In the genomic region with DNA sequence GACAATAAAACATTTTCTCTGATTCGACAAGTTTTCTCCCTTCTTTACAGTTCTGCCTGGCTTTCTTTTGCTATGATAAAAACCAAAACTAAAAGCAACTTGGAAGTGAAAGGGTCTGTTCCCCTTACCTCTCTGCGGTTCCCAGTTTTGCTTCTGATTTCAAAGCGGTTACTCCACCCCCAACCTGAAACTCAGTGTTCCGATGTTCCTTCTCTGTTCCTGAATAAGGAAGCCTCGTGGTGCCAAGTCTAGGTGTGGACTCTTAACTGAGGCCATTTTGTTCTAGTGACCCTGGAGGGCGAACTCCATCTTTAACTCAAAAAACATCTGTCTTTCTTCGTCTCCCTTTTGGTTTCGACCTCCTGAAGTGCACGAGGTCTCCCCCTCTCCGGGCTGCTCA, we compare ENCODE assay signal across 11 mouse cellular contexts. TPM values are rescaled to one million over a fixed set of nuclear protein-coding genes. Genes with fewer than 3 reads are reported as not detected.
DNase-seq lines count a peak whose midpoint lies in the region; ATAC-seq and TF ChIP-seq lines count a peak whose summit lies in the region.
"Had no signal": no experiment of that assay in that cellular context is flagged by ENCODE, and none has a peak within 500 bp of the region (broad histone marks: within the 10 kb centered on the region; RNA-seq: fewer than 3 reads in every experiment).

No protein-coding gene starts in this region.

- H3K4me2 ChIP-seq in embryonic facial prominence, embryonic 14.5 days (ENCODE audit: low read depth, low read length), result peak overlapping the region; percentile 28
- H3K4me2 ChIP-seq: forebrain, embryonic 12.5 days; midbrain, embryonic 13.5 days had no signal

- H3K9me3 ChIP-seq in embryonic facial prominence, embryonic 14.5 days (ENCODE audit: control insufficient read depth, low read length), result no peaks in the 10 kb centered on the region
- H3K9me3 ChIP-seq: forebrain, embryonic 12.5 days; hindbrain, embryonic 10.5 days; midbrain, embryonic 13.5 days had no signal

- TF ChIP-seq POLR2A in kidney, adult 2 months (IDR thresholded peaks at IDR 0.05; ENCODE audit: low read depth, low read length), result no peak

- H3K4me1 ChIP-seq in kidney, adult 2 months (ENCODE audit: control insufficient read depth, insufficient read depth, low read length), result peaks cover 12% of the 10 kb centered on the region; the same call in 1 of the 2 replicates
- peaks cover 15% of the 10 kb centered on the region for H3K4me1 ChIP-seq in embryonic facial prominence, embryonic 14.5 days (ENCODE audit: control insufficient read depth, insufficient read depth, low read length)

- peak overlapping the region; percentile 86 for H3K27ac ChIP-seq in kidney, adult 2 months (ENCODE audit: insufficient read depth, low read depth, low read length)
- H3K27ac ChIP-seq in embryonic facial prominence, embryonic 14.5 days (replicated peaks; ENCODE audit: low read depth, low read length), result no peak overlapping the region
- H3K27ac ChIP-seq: forebrain, embryonic 12.5 days; hindbrain, embryonic 10.5 days; midbrain, embryonic 13.5 days had no signal

- peak; percentile 40 for DNase-seq in kidney, adult 2 months
- DNase-seq in kidney, postnatal 4 days, result no peak
- peak; percentile 61 for DNase-seq in ES-CJ7 (ENCODE audit: low read depth, low spot score)
- no peak for DNase-seq in embryonic facial prominence, embryonic 14.5 days (ENCODE audit: low spot score)
- DNase-seq in lung, postnatal 36 days, result peak; percentile 62
- DNase-seq in layer of hippocampus, postnatal 25 days (ENCODE audit: extremely low spot score in 1 of 2, low spot score in 1 of 2), result no peak
- DNase-seq in left cerebral cortex, adult 18-20 months (ENCODE audit: low spot score in 2 of 2), result no peak
- DNase-seq: cerebellum, postnatal 14 days had no signal

- 40% methylated on average over 10 of the region's 10 CpGs for WGBS in kidney, adult 2 months
- 46% methylated on average over 10 of the region's 10 CpGs for WGBS in embryonic facial prominence, embryonic 14.5 days

- ATAC-seq in embryonic facial prominence, embryonic 14.5 days (ENCODE audit: low read depth), result no peak
- ATAC-seq: midbrain, embryonic 13.5 days had no signal

- no peak for TF ChIP-seq CTCF in kidney, adult 2 months (conservative IDR thresholded peaks at IDR 0.05; ENCODE audit: insufficient read depth, insufficient read length, low read depth, low read length)

- H3K36me3 ChIP-seq in kidney, adult 2 months (ENCODE audit: control insufficient read depth, insufficient read depth, low read length), result no peaks in the 10 kb centered on the region
- H3K36me3 ChIP-seq in embryonic facial prominence, embryonic 14.5 days (ENCODE audit: control insufficient read depth, insufficient read depth, low read length), result no peaks in the 10 kb centered on the region
- H3K36me3 ChIP-seq: forebrain, embryonic 12.5 days; hindbrain, embryonic 10.5 days; midbrain, embryonic 13.5 days had no signal

- 0 out of 2 replicates have a peak overlapping the region, but pooled peaks have one; percentile 15 for H3K9ac ChIP-seq in embryonic facial prominence, embryonic 14.5 days (ENCODE audit: low read depth, low read length)
- H3K9ac ChIP-seq: forebrain, embryonic 12.5 days; midbrain, embryonic 13.5 days had no signal

- H3K27me3 ChIP-seq in kidney, adult 2 months (replicated peaks; ENCODE audit: control insufficient read depth, insufficient read depth, low read length), result no peaks in the 10 kb centered on the region
- H3K27me3 ChIP-seq in embryonic facial prominence, embryonic 14.5 days (replicated peaks; ENCODE audit: control insufficient read depth, insufficient read depth, low read length), result no peaks in the 10 kb centered on the region
- H3K27me3 ChIP-seq: forebrain, embryonic 12.5 days; midbrain, embryonic 13.5 days had no signal

- H3K4me3 ChIP-seq in kidney, adult 2 months (ENCODE audit: insufficient read depth, low read depth, low read length), result no peak overlapping the region
- no peak overlapping the region for H3K4me3 ChIP-seq in embryonic facial prominence, embryonic 14.5 days (ENCODE audit: low read depth, low read length)
- H3K4me3 ChIP-seq: forebrain, embryonic 12.5 days; hindbrain, embryonic 10.5 days; midbrain, embryonic 13.5 days had no signal

RNA-seq across cellular contexts. Expression of a gene that starts 54.4 kb away (rescaled TPM):
- polyA plus RNA-seq in kidney, adult 2 months (2012; rRNA removed), result 14.8 and 18.1 TPM in 2 replicates
- polyA plus RNA-seq in embryonic facial prominence, embryonic 14.5 days (2014; fragmentation: Nextera tagmentation; extraction: Ambion mirVana), result 23.1 and 24.0 TPM in 2 replicates
- total RNA-seq in layer of hippocampus, postnatal 25 days (2021), result 10 to 100 TPM; 28.3 to 29.3 TPM
- total RNA-seq in left cerebral cortex, adult 18-20 months (2021), result 10 to 100 TPM; 17.6 to 20.4 TPM

Comparison
In these comparisons a context has a peak if more than half of its experiments do, and no peak if none do; other contexts are left out.
1. DNase-seq: peak in kidney, adult 2 months (single experiment), ES-CJ7 (single experiment) and lung, postnatal 36 days (single experiment); none in kidney, postnatal 4 days (0 of 2), embryonic facial prominence, embryonic 14.5 days (single experiment), layer of hippocampus, postnatal 25 days (0 of 2) and left cerebral cortex, adult 18-20 months (0 of 2).